Mouse (Mus musculus) liver, embryonic 12.5 days (tissue): ENCODE measurements around the gene Tcta. TPM values are rescaled to one million over a fixed set of nuclear protein-coding genes. Genes with fewer than 3 reads are reported as not detected.
"Not testable (repeated sequence)": the region's sequence is repeated elsewhere in the genome, so short reads cannot be mapped to it uniquely, and the experiment has no call there.

Experiments used
- ATAC-seq: fragments of 200-750 bp; cut with Nextera tagmentation; 2 replicates; pipeline ENCODE4 v1.8.0; 2017; ENCODE audit warnings: moderate number of reproducible peaks, mild to moderate bottlenecking, moderate library complexity
- H3K27ac ChIP-seq: fragments of 300-500 bp; sonication (generic); 2 replicates; pipeline ENCODE4 v1.5.1; 2016; ENCODE audit warnings: mild to moderate bottlenecking
- H3K27me3 ChIP-seq: fragments of 300-500 bp; sonication (generic); replicated peaks from 2 replicates; pipeline ENCODE4 v1.6.1; 2016; ENCODE audit warnings: mild to moderate bottlenecking, moderate library complexity
- H3K36me3 ChIP-seq: fragments of 300-500 bp; sonication (generic); 2 replicates; pipeline ENCODE4 v1.6.1; 2016; ENCODE audit warnings: mild to moderate bottlenecking, moderate library complexity
- H3K4me1 ChIP-seq: fragments of 300-500 bp; sonication (generic); 2 replicates; pipeline ENCODE4 v1.6.1; 2016
- H3K4me2 ChIP-seq: fragments of 300-500 bp; sonication (generic); 2 replicates; pipeline ENCODE4 v1.6.1; 2016; ENCODE audit warnings: mild to moderate bottlenecking, moderate library complexity
- H3K4me3 ChIP-seq: fragments of 300-500 bp; sonication (generic); 2 replicates; pipeline ENCODE4 v1.5.1; 2016; ENCODE audit warnings: mild to moderate bottlenecking, moderate library complexity
- H3K9ac ChIP-seq: fragments of 300-500 bp; sonication (generic); 2 replicates; pipeline ENCODE4 v1.6.1; 2016; ENCODE audit warnings: mild to moderate bottlenecking, moderate library complexity
- H3K9me3 ChIP-seq: fragments of 300-500 bp; sonication (generic); replicated peaks from 2 replicates; pipeline ENCODE4 v1.6.1; 2016; ENCODE audit warnings: mild to moderate bottlenecking, moderate library complexity
- WGBS: fragments of 180-500 bp; shearing (Covaris S2); methylation state at CpG from one replicate; pipeline ENCODE4 v1.1.7; 2016; ENCODE audit not compliant: insufficient replicate concordance; 5-methylcytosine and 5-hydroxymethylcytosine counted together
- polyA plus RNA-seq: library from polyadenylated mRNA; unstranded; fragments of >200 nt; fragmentation: Nextera tagmentation; extraction: Ambion mirVana; gene quantifications from 2 replicates; pipeline ENCODE4 v1.2.1, GENCODE M21; 2016

The Tcta gene
- polyA plus RNA-seq, 1 experiment from 2014 or later, result 13.4 TPM

GRCm38 (mm10) chr9:108340258-108341138 lies 34.5 kb upstream of the Tcta start:
- Histone ChIP-seq H3K4me2 (peak overlapping the region; percentile 71), H3K9me3 (no peaks in the 10 kb centered on the region), H3K36me3 (peaks cover 53% of the 10 kb centered on the region), H3K27me3 (no peaks in the 10 kb centered on the region), H3K4me3 (peak overlapping the region; percentile 86), H3K4me1 (peaks cover 68% of the 10 kb centered on the region), H3K27ac (peak overlapping the region; percentile 100), H3K9ac (peak overlapping the region; percentile 98)
- ATAC-seq, result peak; percentile 74
- 11% methylated on average over 10 of the region's 10 CpGs for WGBS

DNA sequence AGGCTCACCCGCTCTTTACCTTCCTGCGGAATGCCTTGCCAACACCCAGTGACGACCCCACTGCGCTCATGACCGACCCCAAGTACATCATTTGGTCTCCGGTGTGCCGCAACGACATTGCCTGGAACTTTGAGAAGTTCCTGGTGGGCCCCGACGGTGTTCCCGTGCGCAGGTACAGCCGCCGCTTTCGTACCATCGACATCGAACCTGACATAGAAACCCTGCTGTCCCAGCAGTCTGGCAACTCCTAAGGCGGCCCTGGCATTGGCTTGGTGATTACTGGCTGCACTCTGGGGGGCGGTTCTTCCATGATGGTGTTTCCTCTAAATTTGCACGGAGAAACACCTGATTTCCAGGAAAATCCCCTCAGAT lies 33.9 kb upstream of the Tcta start:
- Histone ChIP-seq H3K4me2 (peak overlapping the region; percentile 71), H3K27me3 (no peaks in the 10 kb centered on the region), H3K9ac (peak overlapping the region; percentile 98), H3K9me3 (no peaks in the 10 kb centered on the region), H3K36me3 (peaks cover 59% of the 10 kb centered on the region), H3K4me1 (peaks cover 64% of the 10 kb centered on the region), H3K4me3 (peak overlapping the region; percentile 86), H3K27ac (peak overlapping the region; percentile 100)
- ATAC-seq, result no peak
- WGBS, result 2% methylated on average over 20 of the region's 20 CpGs

DNA sequence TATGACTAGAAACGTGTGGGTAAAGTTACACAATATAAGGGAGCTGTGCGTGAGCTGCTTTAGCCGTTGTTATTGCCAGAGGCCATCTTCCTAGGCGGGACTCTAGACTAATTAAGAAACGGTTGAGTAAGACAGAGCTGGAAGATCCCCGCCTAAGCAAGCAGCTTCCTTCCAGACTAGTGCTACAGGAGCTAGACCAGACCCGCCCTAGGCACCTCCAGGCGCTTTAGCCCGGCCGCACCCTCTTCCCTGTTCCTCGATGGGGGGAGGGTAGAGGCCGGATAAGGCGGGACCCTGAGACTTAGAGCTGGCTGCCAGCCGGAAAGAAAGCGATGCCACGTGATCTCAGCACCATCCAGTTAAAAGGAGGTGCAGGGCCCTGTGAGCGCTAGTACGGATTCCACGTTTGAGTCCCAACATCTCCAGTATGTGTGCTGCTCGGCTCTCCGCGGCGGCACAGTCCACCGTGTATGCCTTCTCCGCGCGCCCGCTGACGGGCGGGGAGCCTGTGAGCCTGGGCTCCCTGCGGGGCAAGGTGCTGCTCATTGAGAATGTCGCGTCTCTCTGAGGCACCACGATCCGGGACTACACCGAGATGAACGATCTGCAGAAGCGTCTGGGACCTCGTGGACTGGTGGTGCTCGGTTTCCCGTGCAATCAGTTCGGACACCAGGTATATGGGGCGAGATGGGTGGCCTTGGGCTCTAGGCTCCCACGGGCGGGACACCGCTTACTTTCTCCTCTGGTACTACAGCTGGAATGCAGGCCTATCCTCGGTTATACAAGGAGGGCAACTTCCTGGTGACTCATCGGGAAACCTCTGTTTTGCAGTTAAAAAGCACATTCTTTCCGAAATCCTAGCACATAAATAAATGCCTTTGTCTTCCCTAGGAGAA lies 33.2 kb upstream of the Tcta start, which contains the start of gene Gpx1:
Gpx1 (plus strand) TSS at position 18 of the 896 bp plus-strand sequence.
- WGBS, result under 1% methylated on average over 49 of the region's 49 CpGs
- Histone ChIP-seq H3K9ac (peak within 1 kb of the TSS; percentile 98), H3K4me1 (peaks cover 57% of the 10 kb centered on the region), H3K4me2 (peak within 1 kb of the TSS; percentile 71), H3K36me3 (peaks cover 66% of the 10 kb centered on the region), H3K27me3 (no peaks in the 10 kb centered on the region), H3K4me3 (peak within 1 kb of the TSS; percentile 86), H3K27ac (peak within 1 kb of the TSS; percentile 100), H3K9me3 (no peaks in the 10 kb centered on the region)
- ATAC-seq, result peak; percentile 93

- Histone ChIP-seq H3K4me1 (peaks cover 50% of the 10 kb centered on the region), H3K36me3 (peaks cover 73% of the 10 kb centered on the region), H3K9me3 (no peaks in the 10 kb centered on the region), H3K27ac (peak overlapping the region; percentile 100), H3K4me2 (peak overlapping the region; percentile 71), H3K27me3 (no peaks in the 10 kb centered on the region), H3K4me3 (peak overlapping the region; percentile 86), H3K9ac (peak overlapping the region; percentile 98)
- WGBS, result 18% methylated on average over 6 of the region's 6 CpGs
- no peak for ATAC-seq
These were observed 32.6 kb upstream of the Tcta start for GRCm38 (mm10) chr9:108338551-108338885.

DNA sequence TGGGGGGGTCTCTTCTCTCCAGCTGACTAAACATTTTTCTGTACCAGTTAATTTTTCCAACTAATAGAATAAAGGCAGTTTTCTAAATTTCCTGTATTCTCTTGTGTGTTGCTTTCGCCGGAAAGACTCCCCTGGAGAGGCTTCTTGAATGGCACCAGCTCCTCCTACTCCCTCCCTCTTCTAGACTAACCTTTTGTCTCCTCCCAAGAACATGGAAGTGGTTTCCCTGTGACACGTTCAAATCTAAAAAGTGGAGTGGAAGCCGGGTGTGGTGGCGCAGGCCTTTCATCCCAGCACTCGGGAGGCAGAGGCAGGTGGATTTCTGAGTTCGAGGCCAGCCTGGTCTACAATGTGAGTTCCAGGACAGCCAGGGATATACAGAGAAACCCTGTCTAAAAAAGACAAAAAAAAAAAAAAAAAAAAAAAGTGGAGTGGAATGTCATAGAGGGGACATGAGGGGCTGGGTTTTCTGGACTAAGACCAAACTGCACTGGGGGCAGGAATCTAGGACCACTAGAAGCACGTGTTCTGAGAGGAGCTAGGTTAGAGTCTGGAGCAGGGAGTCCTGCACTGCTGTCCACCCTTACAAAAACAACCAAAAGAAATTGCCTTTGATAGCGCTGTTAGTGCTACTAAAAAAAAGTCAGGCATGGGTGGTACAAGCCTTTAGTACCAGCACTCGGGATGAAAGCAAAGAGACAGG lies 32.0 kb upstream of the Tcta start:
- no peak for ATAC-seq
- Histone ChIP-seq H3K27ac (peak overlapping the region; percentile 100), H3K9me3 (no peaks in the 10 kb centered on the region), H3K9ac (peak overlapping the region; percentile 98), H3K4me2 (peak overlapping the region; percentile 71), H3K36me3 (peaks cover 78% of the 10 kb centered on the region), H3K4me1 (peaks cover 45% of the 10 kb centered on the region), H3K27me3 (no peaks in the 10 kb centered on the region), H3K4me3 (peak overlapping the region; percentile 86)
- WGBS, result 51% methylated on average over 10 of the region's 10 CpGs

GRCm38 (mm10) chr9:108325811-108326210 lies 19.9 kb upstream of the Tcta start:
- Histone ChIP-seq H3K4me3 (no peak overlapping the region), H3K9me3 (no peaks in the 10 kb centered on the region), H3K4me1 (peaks cover 38% of the 10 kb centered on the region), H3K9ac (no peak overlapping the region), H3K27ac (no peak overlapping the region), H3K27me3 (no peaks in the 10 kb centered on the region), H3K4me2 (no peak overlapping the region), H3K36me3 (peaks cover 87% of the 10 kb centered on the region)
- ATAC-seq, result no peak
- WGBS, result 97% methylated on average over 2 of the region's 2 CpGs

DNA sequence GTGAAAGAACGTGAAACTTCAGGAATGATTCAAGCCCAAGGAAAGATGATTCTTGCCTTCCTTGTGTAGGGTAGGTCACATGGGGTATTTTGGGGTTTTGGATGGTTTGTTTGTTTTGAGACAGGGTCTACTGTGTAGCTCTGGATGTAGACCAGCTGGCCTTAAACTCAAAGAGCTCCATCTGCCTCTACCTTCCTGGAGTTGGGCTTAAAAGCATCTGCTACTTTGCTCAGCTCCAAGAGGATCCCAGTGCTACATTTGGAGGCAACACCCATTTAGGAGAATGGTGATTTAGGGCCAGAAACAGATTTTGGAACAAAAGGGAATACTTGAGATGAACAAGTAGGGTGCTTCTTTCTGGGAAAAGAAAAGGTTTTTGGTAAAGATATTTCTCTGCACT lies 18.8 kb upstream of the Tcta start:
- 91% methylated on average over 1 of the region's 1 CpGs for WGBS
- ATAC-seq, result no peak
- Histone ChIP-seq H3K27ac (no peak overlapping the region), H3K36me3 (peaks cover 87% of the 10 kb centered on the region), H3K9me3 (no peaks in the 10 kb centered on the region), H3K4me3 (no peak overlapping the region), H3K4me1 (peaks cover 41% of the 10 kb centered on the region), H3K9ac (no peak overlapping the region), H3K27me3 (no peaks in the 10 kb centered on the region), H3K4me2 (no peak overlapping the region)

DNA sequence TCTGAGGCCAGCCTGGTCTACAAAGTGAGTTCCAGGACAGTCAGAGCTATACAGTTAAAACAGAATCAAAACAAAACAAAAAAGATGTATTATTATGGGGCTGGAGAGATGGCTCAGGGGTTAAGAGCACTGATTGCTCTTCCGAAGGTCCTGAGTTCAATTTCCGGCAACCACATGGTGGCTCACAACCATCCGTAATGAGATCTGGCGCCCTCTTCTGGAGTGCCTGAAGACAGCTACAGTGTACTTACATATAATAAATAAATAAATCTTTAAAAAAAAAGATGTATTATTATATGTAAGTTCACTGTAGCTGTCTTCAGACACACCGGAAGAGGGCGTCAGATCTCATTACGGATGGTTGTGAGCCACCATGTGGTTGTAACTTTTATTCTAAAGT lies 16.1 kb upstream of the Tcta start:
- not testable (repeated sequence) for H3K27me3 ChIP-seq, ATAC-seq, H3K9me3 ChIP-seq, H3K27ac ChIP-seq, H3K4me2 ChIP-seq, H3K4me3 ChIP-seq, H3K9ac ChIP-seq
- H3K4me1 ChIP-seq, result peaks cover 48% of the 10 kb centered on the region
- H3K36me3 ChIP-seq, result peaks cover 81% of the 10 kb centered on the region
- WGBS, result 82% methylated on average over 7 of the region's 7 CpGs

GRCm38 (mm10) chr9:108318462-108318861 lies 12.5 kb upstream of the Tcta start:
- Histone ChIP-seq H3K4me2 (no peak overlapping the region), H3K4me1 (peaks cover 31% of the 10 kb centered on the region), H3K9me3 (no peaks in the 10 kb centered on the region), H3K27me3 (no peaks in the 10 kb centered on the region), H3K27ac (no peak overlapping the region), H3K9ac (no peak overlapping the region), H3K36me3 (peaks cover 87% of the 10 kb centered on the region), H3K4me3 (no peak overlapping the region)
- 83% methylated on average over 2 of the region's 2 CpGs for WGBS
- no peak for ATAC-seq

GRCm38 (mm10) chr9:108317572-108317971 lies 11.6 kb upstream of the Tcta start:
- Histone ChIP-seq H3K9ac (no peak overlapping the region), H3K27ac (no peak overlapping the region), H3K9me3 (no peaks in the 10 kb centered on the region), H3K4me3 (no peak overlapping the region), H3K36me3 (peaks cover 89% of the 10 kb centered on the region), H3K4me2 (no peak overlapping the region), H3K4me1 (peaks cover 32% of the 10 kb centered on the region), H3K27me3 (no peaks in the 10 kb centered on the region)
- no peak for ATAC-seq
- WGBS, result 92% methylated on average over 3 of the region's 3 CpGs

GRCm38 (mm10) chr9:108308141-108308540 lies 2.2 kb upstream of the Tcta start:
- H3K4me2 ChIP-seq, result peak overlapping the region; percentile 92
- H3K36me3 ChIP-seq, result peaks cover 39% of the 10 kb centered on the region
- no peaks in the 10 kb centered on the region for H3K9me3 ChIP-seq
- no peaks in the 10 kb centered on the region for H3K27me3 ChIP-seq
- H3K4me1 ChIP-seq, result peaks cover 60% of the 10 kb centered on the region
- peak overlapping the region; percentile 99 for H3K9ac ChIP-seq
- peak overlapping the region; percentile 94 for H3K4me3 ChIP-seq
- H3K27ac ChIP-seq, result peak overlapping the region; percentile 80
- no peak for ATAC-seq
- 35% methylated on average over 2 of the region's 2 CpGs for WGBS
